Mouse (Mus musculus): ENCODE measurements around the gene Pithd1. TPM values are rescaled to one million over a fixed set of nuclear protein-coding genes. Genes with fewer than 3 reads are reported as not detected.
"Not testable (repeated sequence)": the region's sequence is repeated elsewhere in the genome, so short reads cannot be mapped to it uniquely, and the experiment has no call there.

Gene Pithd1
- polyA plus RNA-seq, 1 experiment from 2014 or later: 25.7 TPM

DNA sequence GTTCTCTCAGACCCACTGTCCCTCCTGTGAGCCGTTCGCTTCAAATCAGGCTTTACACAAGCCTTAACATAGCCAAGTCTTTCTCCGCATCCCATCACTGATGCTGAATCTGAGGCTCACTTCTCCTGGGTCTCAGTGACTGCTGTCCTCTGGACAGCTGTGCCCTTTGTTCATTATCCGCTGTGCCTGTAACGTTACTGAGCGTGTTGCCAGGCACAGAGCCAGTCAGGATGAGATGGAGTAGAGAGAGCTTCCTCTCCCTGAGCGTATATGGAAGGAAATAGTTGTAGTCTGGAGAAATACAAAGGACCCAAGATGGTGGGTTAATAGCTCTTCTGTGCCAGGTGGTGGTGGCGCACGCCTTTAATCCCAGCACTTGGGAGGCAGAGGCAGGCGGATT, 37.6 kb downstream of the Pithd1 start:
- CTCF ChIA-PET: no interaction called here
- POLR2A ChIA-PET: no interaction called here
- ATAC-seq: no peak
- DNase-seq (ENCODE audit: low read depth, low spot score): no peak
- in situ Hi-C loops (cut with MboI; ENCODE audit: low pct_unique_long_range_greater_than_20kb): loop anchor here (10.0 kb wide), 1 partner anchor 205 kb away; no protein-coding TSS in a partner anchor
- TF ChIP-seq CTCF (IDR thresholded peaks at IDR 0.05): no peak
- H3K27me3 ChIP-seq: no peaks in the 10 kb centered on the region

GRCm38 (mm10) chr4:135948142-135948541, 38.9 kb downstream of the Pithd1 start:
- ChIA-PET POLR2A (interaction anchor here (0.5 kb wide), 1 partner anchor 376 kb away, joined by 3 read pairs; no protein-coding TSS in a partner anchor), CTCF (interaction anchor here (0.7 to 1.3 kb wide), 2 partner anchors 12 to 41 kb away, joined by 3 to 4 read pairs; no protein-coding TSS in a partner anchor)

DNA sequence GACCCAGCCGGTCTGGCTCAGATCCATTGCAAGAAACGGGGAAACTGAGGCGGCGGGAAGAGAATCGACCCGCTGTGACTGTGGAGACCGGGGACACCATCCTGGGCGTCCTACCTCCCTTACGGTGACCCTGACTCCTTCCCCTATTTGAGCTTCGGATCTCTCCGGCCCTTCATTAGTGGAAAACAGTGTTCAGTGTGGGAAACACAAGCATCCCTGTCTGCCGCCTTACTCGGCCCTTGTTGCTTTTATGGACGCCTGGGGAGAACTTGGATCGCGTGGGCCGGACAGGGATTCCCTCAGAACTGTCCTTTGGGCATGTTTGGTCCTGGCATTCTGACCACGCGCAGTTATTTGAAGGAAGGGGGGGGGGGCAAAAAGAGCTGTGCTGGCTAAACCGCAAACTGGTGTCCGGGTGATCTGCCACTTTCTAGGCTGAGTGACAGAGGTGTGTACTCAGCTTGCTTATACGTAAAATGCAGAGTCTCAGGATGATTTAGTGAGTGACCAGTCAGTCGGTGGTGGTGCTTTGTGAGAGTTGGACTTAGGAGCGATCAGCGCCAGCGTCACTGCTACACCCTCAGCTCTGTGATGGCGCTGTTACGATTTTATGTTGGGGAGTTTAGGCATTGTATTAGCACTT, 40.3 kb downstream of the Pithd1 start:
- no peak for DNase-seq (ENCODE audit: low read depth, low spot score)
- no peak for TF ChIP-seq CTCF (IDR thresholded peaks at IDR 0.05)
- H3K27me3 ChIP-seq: no peaks in the 10 kb centered on the region
- POLR2A ChIA-PET: interaction anchor here (0.9 kb wide), 1 partner anchor 226 kb away, joined by 5 read pairs; the partner anchor contains the start of gene E2f2
- peak; percentile 21 for ATAC-seq
- in situ Hi-C loops (cut with MboI; ENCODE audit: low pct_unique_long_range_greater_than_20kb): loop anchor here (10.0 kb wide), 1 partner anchor 208 kb away; no protein-coding TSS in a partner anchor
- CTCF ChIA-PET: no interaction called here

More at GRCm38 (mm10) chr4:135948142-135948541, 38.9 kb downstream of the Pithd1 start:
- in situ Hi-C loops (cut with MboI; ENCODE audit: low pct_unique_long_range_greater_than_20kb): loop anchor here (10.0 kb wide), 1 partner anchor 207 kb away; no protein-coding TSS in a partner anchor
- DNase-seq (ENCODE audit: low read depth, low spot score): no peak
- TF ChIP-seq CTCF (IDR thresholded peaks at IDR 0.05): no peak
- ATAC-seq: no peak
- no peaks in the 10 kb centered on the region for H3K27me3 ChIP-seq

DNA sequence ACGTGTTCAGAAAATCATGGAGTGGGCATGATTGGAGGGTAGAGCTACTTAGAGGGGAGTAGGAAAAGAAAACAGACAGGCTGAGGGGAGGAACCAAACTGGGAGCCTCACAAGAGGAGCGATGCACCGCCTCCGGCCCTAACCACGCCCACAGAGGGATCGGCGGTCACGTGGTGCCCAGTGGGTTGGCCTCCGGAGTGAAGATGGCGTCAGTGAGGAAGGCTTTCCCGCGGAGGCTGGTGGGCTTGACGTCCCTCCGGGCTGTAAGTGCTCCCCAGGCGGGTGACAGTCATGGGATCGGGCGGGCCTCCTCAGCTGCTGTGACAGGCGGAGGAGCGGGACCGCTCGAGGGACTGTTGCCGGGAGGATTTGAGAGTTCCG, 40.8 kb downstream of the Pithd1 start, which contains the start of gene Hmgcl:
Gene Hmgcl, plus strand, starts transcription at position 171 of the 381 bp plus-strand sequence.
- ChIA-PET POLR2A (interaction anchor here (0.9 kb wide), 1 partner anchor 226 kb away, joined by 5 read pairs; the partner anchor contains the start of gene E2f2), CTCF (no interaction called here)
- DNase-seq (ENCODE audit: low read depth, low spot score): no peak
- in situ Hi-C loops (cut with MboI; ENCODE audit: low pct_unique_long_range_greater_than_20kb): loop anchor here (10.0 kb wide), 1 partner anchor 209 kb away; no protein-coding TSS in a partner anchor
- no peaks in the 10 kb centered on the region for H3K27me3 ChIP-seq
- peak; percentile 31 for ATAC-seq
- TF ChIP-seq CTCF (IDR thresholded peaks at IDR 0.05): no peak

DNA sequence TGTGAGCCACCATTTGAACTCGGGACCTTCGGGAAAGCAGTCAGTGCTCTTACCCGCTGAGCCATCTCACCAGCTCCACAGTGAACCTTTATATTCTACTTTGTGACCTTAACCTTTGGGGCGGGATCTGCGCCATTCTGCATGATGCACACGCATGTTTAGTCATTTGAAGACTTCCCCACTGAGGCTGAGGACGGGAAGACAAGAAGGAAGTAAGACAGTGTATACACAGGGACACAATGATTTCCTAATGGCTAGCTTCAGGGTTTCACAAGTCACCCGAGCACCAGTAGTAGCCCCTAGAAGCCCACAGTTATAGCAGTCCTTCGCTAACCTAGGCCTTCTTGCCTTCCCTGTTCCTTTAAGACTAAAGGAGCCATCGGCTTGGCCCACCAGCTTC, 41.4 kb downstream of the Pithd1 start:
- no peaks in the 10 kb centered on the region for H3K27me3 ChIP-seq
- TF ChIP-seq CTCF (IDR thresholded peaks at IDR 0.05): no peak
- in situ Hi-C loops (cut with MboI; ENCODE audit: low pct_unique_long_range_greater_than_20kb): loop anchor here (10.0 kb wide), 1 partner anchor 209 kb away; no protein-coding TSS in a partner anchor
- POLR2A ChIA-PET: interaction anchor here (0.6 kb wide), 1 partner anchor 233 kb away, joined by 4 read pairs; no protein-coding TSS in a partner anchor
- ATAC-seq (no peak), DNase-seq (ENCODE audit: low read depth, low spot score) (no peak)
- CTCF ChIA-PET: no interaction called here

DNA sequence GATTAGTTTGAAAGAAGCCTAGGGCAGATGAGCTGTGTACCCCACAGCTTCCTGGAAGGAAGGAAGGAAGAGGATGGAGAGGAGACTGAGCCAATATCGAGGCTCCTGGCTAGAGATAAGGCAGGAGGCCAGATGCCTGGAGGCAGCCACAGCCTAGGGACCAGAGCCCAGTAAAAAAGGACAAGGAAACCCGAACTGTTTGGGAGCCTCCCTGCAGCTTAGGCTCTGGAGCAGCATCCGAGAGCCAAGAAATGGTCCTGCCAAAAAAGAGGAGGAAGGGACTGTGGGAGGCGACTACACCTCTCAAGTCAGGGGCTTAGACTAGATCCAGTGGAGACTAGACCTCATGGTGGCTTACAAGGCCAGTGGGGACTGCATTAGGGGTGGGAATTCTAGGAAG, 43.7 kb downstream of the Pithd1 start:
- in situ Hi-C loops (cut with MboI; ENCODE audit: low pct_unique_long_range_greater_than_20kb): loop anchor here (10.0 kb wide), 1 partner anchor 211 kb away; no protein-coding TSS in a partner anchor
- ATAC-seq (no peak), DNase-seq (ENCODE audit: low read depth, low spot score) (no peak)
- H3K27me3 ChIP-seq: no peaks in the 10 kb centered on the region
- CTCF ChIA-PET: no interaction called here
- TF ChIP-seq CTCF (IDR thresholded peaks at IDR 0.05): no peak
- POLR2A ChIA-PET: no interaction called here

DNA sequence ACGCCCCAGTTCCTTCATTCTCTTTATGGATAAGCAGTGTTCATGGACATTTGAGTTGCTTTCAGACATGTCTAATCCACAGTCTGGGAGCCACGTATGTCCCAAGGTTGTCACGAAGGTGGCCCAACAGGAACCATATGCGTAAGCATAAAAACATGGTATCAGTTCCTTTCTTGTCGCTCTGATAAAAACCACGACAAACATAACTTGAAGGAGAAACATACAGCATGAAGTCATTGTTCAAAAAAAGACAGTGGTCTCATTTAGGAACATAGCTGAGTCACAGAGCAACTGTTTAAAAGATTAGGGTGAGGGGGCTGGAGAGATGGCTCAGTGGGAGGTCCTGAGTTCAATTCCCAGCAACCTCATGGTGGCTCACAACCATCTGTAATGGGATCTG, 44.9 kb downstream of the Pithd1 start:
- in situ Hi-C loops (cut with MboI; ENCODE audit: low pct_unique_long_range_greater_than_20kb): loop anchor here (10.0 kb wide), 1 partner anchor 213 kb away; no protein-coding TSS in a partner anchor
- TF ChIP-seq CTCF (IDR thresholded peaks at IDR 0.05): no peak
- ATAC-seq: no peak
- no peaks in the 10 kb centered on the region for H3K27me3 ChIP-seq
- ChIA-PET POLR2A (no interaction called here), CTCF (no interaction called here)
- no peak for DNase-seq (ENCODE audit: low read depth, low spot score)

DNA sequence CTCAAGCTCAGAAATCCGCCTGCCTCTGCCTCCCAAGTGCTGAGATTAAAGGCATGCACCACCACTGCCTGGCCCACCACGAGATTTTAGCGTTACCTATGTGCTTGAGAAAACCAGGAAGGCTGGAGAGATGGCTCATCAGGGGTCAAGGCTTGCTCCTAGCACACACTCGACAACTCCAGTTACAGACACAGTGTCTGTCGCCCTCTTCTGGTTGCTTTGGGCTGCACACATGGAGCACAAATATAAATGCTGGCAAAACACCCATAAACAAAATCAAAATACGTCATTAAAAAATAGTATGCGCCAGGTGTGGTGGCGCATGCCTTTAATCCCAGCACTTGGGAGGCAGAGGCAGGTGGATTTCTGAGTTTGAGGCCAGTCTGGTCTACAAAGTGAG, 46.0 kb downstream of the Pithd1 start:
- in situ Hi-C loops (cut with MboI; ENCODE audit: low pct_unique_long_range_greater_than_20kb): loop anchor here (10.0 kb wide), 1 partner anchor 214 kb away; no protein-coding TSS in a partner anchor
- ATAC-seq; POLR2A ChIA-PET; H3K27me3 ChIP-seq; DNase-seq (ENCODE audit: low read depth, low spot score): not testable (repeated sequence)
- CTCF ChIA-PET: interaction anchor here (1.7 kb wide), 1 partner anchor 14 kb away, joined by 4 read pairs; no protein-coding TSS in a partner anchor
- peak; percentile 62 for TF ChIP-seq CTCF (IDR thresholded peaks at IDR 0.05)

GRCm38 (mm10) chr4:135938858-135939257, 48.2 kb downstream of the Pithd1 start:
- no peaks in the 10 kb centered on the region for H3K27me3 ChIP-seq
- in situ Hi-C loops (cut with MboI; ENCODE audit: low pct_unique_long_range_greater_than_20kb): no loop called here
- ChIA-PET CTCF (interaction anchor here (1.2 kb wide), 1 partner anchor 22 kb away, joined by 4 read pairs; no protein-coding TSS in a partner anchor), POLR2A (no interaction called here)
- ATAC-seq: no peak
- TF ChIP-seq CTCF (IDR thresholded peaks at IDR 0.05): no peak
- DNase-seq (ENCODE audit: low read depth, low spot score): no peak

- DNase-seq (ENCODE audit: low read depth, low spot score) (no peak), ATAC-seq (no peak)
- in situ Hi-C loops (cut with MboI; ENCODE audit: low pct_unique_long_range_greater_than_20kb): no loop called here
- no peak for TF ChIP-seq CTCF (IDR thresholded peaks at IDR 0.05)
- POLR2A ChIA-PET: no interaction called here
- CTCF ChIA-PET: no interaction called here
- H3K27me3 ChIP-seq: no peaks in the 10 kb centered on the region
Measured at GRCm38 (mm10) chr4:135935502-135935901, 51.6 kb downstream of the Pithd1 start.
